Mouse (Mus musculus) CH12.LX (cell line): ENCODE results near the gene Pcid2.

ENCODE experiments used
- CTCF ChIP-seq, 2 experiments: IDR thresholded peaks in 1 of 2; conservative IDR thresholded peaks in 1 of 2; 2 replicates each; pipeline ENCODE4 v1.5.1; 2011 to 2012; ENCODE audit warnings: low read depth in 2 of 2, low read length in 2 of 2, improper control_type of control experiment in 1 of 2, inconsistent platforms in 1 of 2, mild to moderate bottlenecking in 1 of 2, moderate library complexity in 1 of 2
- E2F4 ChIP-seq: IDR thresholded peaks from 2 replicates; pipeline ENCODE4 v1.6.1; 2011; ENCODE audit warnings: low read depth, low read length, improper control_type of control experiment; ENCODE audit not compliant: insufficient replicate concordance
- ELF1 ChIP-seq: IDR thresholded peaks from 2 replicates; pipeline ENCODE4 v1.6.1; 2014; ENCODE audit warnings: low read depth, mild to moderate bottlenecking, inconsistent platforms, low read length, improper control_type of control experiment
- EP300 ChIP-seq: IDR thresholded peaks from 2 replicates; pipeline ENCODE4 v1.6.1; 2011; ENCODE audit warnings: low read length, improper control_type of control experiment
- MAFK ChIP-seq: IDR thresholded peaks from 2 replicates; pipeline ENCODE4 v1.6.1; 2011; ENCODE audit warnings: low read length, improper control_type of control experiment; ENCODE audit not compliant: insufficient replicate concordance
- MAX ChIP-seq: IDR thresholded peaks from 2 replicates; pipeline ENCODE4 v1.6.1; 2011; ENCODE audit warnings: low read length, improper control_type of control experiment
- MAZ ChIP-seq: IDR thresholded peaks from 2 replicates; pipeline ENCODE4 v1.6.1; 2012; ENCODE audit warnings: low read depth, mild to moderate bottlenecking, inconsistent platforms, low read length, improper control_type of control experiment, moderate library complexity
- NELFE ChIP-seq: IDR thresholded peaks from 2 replicates; pipeline ENCODE4 v1.6.1; 2011; ENCODE audit warnings: low read depth, low read length, improper control_type of control experiment
- NRF1 ChIP-seq: IDR thresholded peaks from 2 replicates; pipeline ENCODE4 v1.6.1; 2014; ENCODE audit warnings: low read depth, mild to moderate bottlenecking, inconsistent platforms, low read length, improper control_type of control experiment, moderate library complexity
- POLR2A ChIP-seq: IDR thresholded peaks from 2 replicates; pipeline ENCODE4 v1.6.1; 2011; ENCODE audit warnings: low read depth, mild to moderate bottlenecking, improper control_type of control experiment, low read length
- POLR2AphosphoS2 ChIP-seq: IDR thresholded peaks from 2 replicates; pipeline ENCODE4 v1.6.1; 2011; ENCODE audit warnings: low read depth, low read length, improper control_type of control experiment
- USF1 ChIP-seq: IDR thresholded peaks from 2 replicates; pipeline ENCODE4 v1.6.1; 2014; ENCODE audit warnings: low read depth, mild to moderate bottlenecking, inconsistent platforms, low read length, improper control_type of control experiment
- ZMIZ1 ChIP-seq: IDR thresholded peaks from 2 replicates; pipeline ENCODE4 v1.6.1; 2012; ENCODE audit warnings: low read depth, mild to moderate bottlenecking, inconsistent platforms, low read length, improper control_type of control experiment
- ZNF384 ChIP-seq: IDR thresholded peaks from 2 replicates; pipeline ENCODE4 v1.6.1; 2012; ENCODE audit warnings: low read depth, low read length, improper control_type of control experiment, inconsistent platforms

DNA sequence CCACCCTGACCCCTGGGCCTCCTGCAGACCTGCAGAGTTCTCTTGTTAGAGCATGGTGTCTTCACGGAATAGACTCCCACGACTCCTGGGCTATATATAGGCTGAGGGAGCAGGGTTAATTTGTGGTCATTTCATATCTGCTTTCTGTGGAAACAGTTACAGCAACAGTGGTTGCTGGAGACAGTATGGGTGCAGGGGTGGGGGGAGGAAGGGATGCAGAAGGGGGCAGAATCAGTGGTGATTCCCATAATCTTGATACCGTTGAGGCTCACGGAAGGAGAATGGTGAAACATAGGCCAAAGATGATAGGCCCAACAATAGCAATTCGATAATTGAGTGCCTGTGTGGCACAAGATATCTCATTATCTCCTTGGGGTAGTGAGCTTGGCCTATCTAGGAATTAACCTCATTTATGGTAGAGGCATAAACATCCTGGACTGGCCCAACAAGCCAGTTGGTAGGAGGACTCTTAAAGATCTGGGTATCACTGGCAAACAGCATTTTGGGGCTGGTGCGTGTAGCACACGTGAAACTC lies 17.7 kb upstream of the Pcid2 start:
- TF ChIP-seq ZNF384, result no peak
- TF ChIP-seq POLR2AphosphoS2, result no peak
- no peak for TF ChIP-seq CTCF (conservative IDR thresholded peaks at IDR 0.05 in 1 of 2, IDR thresholded peaks at IDR 0.05 in 1 of 2; ENCODE audit: low read depth in 2 of 2, low read length in 2 of 2)
- no peak for TF ChIP-seq MAZ
- TF ChIP-seq MAFK, result no peak
- no peak for TF ChIP-seq USF1
- no peak for TF ChIP-seq NELFE
- TF ChIP-seq NRF1, result no peak
- TF ChIP-seq ZMIZ1, result no peak
- no peak for TF ChIP-seq MAX
- TF ChIP-seq ELF1, result no peak
- no peak for TF ChIP-seq E2F4
- TF ChIP-seq POLR2A, result no peak
- no peak for TF ChIP-seq EP300
